Mouse (Mus musculus) granulocyte monocyte progenitor cell, adult 5-6 weeks (primary cell): ENCODE data around the gene Gadd45g. TPM values are rescaled to one million over a fixed set of nuclear protein-coding genes. Genes with fewer than 3 reads are reported as not detected.

ENCODE experiments used
- ATAC-seq: replicated peaks from 2 replicates; pipeline ENCODE4 v1.8.0; 2016; ENCODE audit warnings: mild to moderate bottlenecking, moderate TSS enrichment, inconsistent platforms; ENCODE audit not compliant: poor library complexity, severe bottlenecking
- total RNA-seq, 2 experiments: library from RNA; stranded (forward) in 1 of 2; stranded (reverse) in 1 of 2; fragments of 200-712, 200-1000 nt in 1 of 2; fragments of >200 nt in 1 of 2; fragmentation: Nextera tagmentation in 1 of 2; gene quantifications; 2 replicates each; pipeline ENCODE4 v1.2.3; 2014 to 2017

The Gadd45g gene
- total RNA-seq, 2 experiments from 2014 or later, result 1.8 to 7.0 TPM

DNA sequence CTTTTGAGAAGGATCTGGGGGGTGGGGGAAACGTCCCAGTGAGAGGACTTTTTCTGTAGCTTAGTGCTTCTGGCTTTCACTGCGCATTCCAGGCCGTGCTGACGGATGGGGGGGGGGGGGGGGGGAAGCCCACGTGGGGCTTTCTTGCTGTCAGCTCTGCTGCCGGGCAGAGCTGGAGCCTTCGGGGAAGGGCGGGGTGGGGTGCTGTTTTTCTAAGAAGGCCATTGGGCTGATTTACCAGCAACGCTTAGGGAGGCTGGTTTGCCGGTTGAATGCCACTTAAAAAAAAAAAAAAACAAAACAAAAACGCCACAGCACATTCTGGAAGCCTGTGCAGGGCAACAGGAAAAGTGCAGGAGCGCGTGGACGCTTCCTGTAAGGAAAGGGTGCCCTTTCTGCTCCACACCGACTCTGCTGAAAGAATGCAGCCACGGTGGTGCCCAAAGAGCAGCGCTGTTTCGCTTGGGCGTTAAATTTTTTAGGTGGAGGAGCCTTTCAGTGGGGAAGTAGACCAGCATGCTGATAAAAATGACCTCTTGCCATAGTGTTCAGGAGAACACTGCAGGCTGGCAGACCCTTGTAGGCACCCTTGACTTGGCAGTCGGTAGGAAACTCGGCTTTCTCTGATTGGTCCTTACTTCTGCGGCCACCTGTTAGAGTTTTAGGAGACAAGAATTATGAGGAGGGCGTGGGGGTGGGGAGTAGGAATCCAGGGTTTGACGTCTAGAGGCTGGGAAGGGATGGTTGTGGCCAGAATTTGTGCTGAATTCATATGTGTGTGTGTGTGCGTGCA, 3.0 kb downstream of the Gadd45g start:
- ATAC-seq, result no peak

DNA sequence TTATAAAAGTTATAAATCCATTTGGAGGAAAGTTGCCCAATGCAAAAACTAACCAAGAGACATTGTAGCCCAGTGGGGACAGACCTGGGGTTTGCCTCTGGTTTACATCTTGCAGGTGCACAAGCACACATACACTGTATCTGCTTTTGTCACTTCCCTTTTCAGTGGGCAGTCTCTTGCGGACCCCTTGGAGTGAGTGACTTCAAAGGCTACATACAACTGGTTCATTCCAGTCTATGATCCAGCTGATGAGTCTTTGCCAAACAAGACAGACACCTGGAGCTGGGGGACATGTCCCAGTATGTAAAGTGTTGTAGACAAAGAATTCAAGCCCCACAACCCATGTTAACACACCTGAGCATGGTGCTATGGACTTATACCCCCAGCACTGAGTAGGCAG, 4.1 kb downstream of the Gadd45g start:
- no peak for ATAC-seq

DNA sequence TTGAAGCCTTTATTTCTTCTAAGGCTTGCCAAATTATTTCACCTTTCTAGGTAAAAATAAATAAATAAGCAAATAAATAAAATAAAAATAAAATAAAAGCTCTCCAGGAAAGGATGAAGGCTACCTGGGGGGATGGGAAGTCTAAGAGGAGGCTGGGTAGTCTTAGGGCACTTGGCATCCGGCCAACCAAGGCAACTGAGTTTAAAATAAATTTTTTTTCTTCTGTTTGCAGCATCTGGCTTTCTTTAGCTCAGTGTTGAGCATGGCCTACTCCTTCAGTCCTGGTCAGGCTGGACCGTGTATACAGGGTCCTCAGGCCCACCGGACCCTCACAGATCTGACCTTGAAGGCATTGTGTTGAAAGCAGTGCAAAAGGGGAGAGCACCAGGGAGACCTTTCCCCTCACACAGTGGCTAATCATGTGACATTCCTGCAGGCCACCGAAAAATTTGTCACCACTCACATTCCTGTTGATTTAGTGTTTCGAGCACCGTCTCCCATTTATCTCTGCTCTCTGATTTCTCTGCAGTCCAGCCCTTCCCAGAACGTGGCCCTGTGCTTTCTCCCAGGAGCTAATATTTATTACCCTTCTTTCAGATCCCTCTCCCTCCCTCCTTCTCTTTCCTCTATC, 6.2 kb downstream of the Gadd45g start:
- no peak for ATAC-seq

DNA sequence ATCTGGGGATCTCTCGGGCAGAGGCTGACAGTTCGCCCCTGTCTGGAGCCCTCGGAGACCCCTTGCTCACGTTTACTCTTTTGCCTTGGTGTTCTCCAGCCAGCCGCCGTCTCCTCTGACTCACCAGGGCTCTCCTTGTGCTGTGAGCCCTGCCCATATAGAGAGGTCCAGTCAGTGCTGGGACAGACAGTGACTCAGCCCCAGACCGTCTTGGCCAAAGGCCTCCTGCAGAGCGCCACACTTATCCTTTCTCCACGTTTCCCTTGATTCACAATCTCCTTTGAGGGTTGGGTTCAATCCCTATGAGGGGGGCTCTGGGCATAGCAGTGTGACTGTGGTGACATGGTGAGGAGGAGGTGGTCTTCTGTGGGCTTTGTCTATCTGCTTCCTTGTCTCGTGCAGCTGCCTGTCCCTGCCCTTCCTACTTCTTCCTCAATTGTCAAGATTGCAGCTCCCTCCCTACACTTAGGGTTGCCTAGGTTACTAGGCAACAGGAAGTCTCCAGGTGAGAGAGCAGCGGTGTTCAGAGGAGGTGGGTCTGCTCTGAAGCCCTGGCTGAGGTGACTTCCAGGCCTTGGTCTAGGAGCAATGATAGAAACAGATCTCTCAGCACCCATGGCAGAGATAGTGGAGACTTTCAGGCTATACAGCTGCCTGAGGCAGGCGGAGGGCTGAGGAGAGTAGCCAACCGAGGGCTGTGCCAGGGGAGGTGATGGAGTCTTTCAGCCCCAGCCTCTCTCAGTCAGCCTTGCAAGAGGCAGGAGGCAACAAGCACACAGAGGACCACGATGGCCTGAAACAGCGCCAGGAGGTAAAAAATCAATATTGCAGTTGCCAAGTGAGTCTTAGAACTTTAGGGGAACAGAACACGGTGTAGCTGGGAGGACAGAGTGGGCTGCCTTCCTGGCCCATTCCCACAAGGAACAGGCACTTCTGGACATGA, 7.1 kb downstream of the Gadd45g start:
- ATAC-seq, result 0 out of 2 replicates have a peak, but pooled peaks have one; percentile 6

DNA sequence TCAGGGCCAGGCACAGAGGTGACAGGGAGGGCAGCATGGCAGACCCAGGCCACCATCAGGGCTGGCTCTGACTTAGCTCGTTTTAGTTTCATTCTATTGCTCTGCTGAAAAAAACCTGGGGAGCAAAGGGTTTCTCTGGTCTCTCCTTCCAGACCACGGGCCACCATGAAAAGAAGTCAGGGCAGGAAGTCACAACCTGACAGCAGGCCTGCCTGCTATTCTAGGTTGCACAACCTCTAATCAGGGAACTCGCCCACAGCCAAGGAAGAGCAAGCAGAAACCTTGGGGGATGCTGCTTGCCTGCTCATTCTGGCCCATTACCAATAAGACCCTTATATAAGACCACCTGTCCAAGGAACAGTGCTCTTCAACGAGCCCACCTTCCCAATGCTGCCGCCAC, 9.1 kb downstream of the Gadd45g start:
- ATAC-seq, result peak; percentile 71

DNA sequence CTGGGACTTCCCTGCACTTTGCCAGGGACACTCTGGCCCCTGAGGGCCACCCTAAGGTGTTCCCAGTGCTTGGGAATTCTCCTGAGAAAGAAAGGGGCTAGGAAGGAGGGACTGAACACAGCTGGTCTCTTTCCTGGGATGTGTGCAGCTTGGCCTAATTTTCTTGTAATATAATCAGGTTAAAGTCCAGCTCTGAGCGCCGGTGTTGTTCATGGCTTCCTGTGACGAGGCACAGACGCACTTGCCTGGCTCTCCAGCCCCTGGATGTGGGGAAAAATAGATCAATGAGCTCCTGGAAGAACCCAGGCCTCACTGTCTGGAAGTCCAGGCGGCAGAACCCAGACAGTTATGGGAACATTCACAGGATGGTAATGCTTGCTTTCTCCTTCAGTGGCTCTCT, 10.7 kb downstream of the Gadd45g start:
- ATAC-seq, result no peak

DNA sequence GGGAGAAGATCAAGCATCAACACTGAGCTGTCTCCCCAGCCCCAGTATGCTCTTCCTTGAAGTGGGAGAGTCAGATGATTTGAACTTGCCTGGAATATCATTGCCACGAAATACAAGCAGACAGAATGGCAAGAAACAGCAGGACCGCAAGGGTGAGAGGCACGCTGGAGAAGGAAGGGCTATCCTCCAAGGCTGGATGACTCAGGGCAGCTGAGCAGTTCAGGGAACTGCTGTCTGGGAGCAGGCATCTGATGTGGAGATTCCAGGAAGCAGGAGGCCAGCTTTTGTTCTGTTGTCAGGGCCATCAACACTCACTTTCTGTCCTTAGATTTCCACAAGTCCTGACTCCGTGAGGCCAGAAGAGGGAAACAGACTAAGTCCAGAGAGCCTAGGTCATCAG, 12.0 kb downstream of the Gadd45g start:
- no peak for ATAC-seq

DNA sequence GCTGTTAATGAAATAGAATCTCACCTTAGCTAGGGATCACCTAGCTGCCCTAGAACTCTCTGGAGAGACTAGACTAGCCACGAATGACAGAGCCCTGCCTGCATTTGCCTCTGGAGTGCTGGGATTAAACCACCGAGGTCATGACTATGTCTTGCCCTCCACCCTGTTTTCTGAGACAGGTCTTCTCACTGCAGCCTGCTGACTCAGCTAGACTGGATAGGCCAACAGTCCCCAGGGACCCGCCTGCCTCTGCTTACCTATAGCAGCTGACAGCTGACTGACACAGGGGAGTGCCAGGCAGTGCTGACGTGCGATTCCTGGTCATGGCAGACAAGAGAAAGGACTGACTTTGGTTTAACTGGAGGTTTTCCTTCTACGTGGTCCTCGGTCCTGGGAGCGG, 12.7 kb downstream of the Gadd45g start:
- no peak for ATAC-seq

DNA sequence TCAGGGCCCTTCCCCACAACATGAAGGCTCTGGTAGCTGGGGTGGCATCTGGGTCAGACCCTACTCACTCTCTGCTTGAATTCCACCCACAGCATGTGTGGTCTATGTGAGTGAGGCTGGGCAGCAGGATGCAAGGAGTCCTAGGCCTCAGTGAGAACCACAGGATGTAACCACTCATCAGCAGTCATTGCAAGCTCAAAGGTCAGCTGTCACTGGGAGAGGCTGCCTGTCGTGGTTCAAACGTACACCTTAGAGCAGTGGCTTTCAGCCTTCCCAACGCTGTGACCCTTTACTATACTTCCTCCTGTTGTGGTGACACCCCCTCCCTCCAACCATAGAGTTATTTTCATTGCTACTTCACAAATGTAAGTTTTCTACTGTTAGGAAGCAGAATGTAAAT, 13.3 kb downstream of the Gadd45g start:
- ATAC-seq, result no peak

DNA sequence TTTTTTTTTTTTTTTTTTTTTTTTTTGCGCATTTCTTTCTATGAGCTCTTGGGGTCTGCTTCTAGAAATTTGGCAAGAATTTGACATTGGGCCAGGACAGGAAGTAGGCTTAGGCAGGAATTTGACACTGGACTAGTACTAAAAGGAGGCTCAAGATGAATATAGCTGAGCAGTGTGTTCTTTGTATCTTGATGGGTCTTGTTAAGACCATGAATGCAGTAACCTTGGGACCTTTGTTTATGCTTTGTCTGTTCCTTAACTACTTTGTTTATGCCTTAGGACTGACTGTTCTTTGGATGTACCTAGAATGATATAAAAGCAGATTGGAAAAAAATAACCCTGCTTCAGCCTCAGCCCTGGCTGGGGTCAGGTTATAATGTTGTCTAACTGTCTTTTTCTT, 16.3 kb downstream of the Gadd45g start:
- ATAC-seq, result no peak

DNA sequence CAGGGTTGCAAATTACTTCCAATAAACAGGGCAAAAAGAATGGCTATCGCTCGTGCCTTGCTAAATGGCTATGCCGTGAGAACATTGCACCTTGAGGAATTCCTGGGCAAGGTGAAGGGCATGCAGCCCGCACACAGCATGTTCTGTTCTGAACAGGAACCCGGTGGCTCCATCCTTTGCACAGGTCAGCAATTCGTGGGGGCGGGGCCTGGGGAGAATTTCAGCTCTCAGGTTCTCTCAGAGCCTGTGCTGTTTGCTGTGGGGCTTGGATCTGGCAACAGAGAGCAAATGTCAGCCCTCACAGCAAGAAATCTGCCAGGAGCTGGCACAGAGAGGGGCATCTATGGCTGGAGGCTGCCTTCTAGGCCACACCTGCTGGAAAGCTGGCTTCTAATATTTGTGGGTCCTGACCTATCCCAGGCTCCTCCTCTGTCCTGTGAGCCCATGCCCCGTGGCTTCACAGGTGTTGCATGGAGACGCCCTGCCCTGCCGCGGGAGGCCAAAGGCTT, 19.7 kb downstream of the Gadd45g start:
- no peak for ATAC-seq

DNA sequence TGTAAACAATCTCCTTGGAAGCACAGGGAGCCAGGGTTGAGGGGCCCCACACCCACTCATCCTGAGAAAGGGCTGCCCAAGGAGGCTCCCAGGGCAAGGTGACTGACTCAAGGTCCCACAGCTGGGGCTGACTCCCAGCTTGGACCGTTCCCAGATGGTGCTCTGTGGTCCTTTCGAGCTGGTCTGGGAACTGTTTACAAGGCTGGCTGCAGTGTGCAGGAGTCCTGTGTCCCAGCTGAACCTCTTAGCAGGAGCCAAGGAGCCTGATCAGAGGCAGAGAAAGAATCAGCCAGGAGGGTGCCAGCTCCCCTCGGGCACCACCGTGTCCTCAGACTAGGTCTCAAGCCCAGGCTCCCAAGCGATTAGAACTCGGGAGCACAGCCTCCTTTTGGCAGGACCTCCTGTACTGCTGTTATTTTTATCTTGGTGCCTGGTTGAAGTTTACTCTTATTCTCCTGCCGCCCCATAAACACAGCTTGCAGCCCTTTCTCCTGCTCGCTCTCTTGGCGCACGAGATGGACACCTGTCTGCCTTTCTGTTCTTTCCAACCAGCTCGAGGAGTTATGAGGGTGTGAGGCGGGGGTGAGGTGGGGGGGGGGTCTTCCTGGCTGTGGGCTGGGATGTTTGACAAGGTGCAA, 22.1 kb downstream of the Gadd45g start:
- ATAC-seq, result no peak

DNA sequence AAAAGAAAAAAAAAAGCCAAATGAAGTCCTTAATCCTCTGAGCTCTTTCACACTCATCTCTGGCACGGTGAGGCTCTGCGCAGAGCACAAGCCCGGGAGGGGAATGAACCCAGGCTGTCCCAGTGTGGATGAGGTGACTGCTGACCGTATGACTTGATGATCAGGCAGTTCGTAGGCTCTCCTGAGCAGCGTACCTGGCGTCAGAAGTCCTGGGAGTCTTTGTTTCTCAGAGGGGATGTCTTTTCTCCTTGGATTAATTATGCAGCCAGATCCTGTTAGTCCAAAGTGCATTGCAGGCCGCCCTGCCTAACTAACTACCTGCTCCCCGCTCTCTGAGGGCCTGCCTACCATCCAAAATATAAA, 22.6 kb downstream of the Gadd45g start:
- no peak for ATAC-seq

DNA sequence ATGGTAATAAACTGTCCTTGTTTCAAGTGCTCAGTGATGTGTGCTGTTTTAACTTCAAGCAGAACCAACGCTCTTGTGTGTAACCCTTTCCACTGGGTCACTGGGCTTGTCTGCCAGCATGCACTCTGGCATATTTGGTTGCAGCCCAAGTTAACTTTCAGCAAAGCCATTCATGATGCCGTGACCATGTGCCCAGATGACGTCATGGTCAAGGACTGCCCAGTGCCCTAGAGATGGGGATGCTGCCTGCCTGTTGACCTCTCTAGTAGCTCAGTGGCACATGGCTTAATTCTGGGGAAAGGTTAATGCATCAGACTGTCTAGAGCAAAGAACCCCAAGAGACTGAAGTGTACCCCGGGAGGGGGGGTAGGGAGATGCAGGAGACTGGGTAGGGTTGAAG, 24.7 kb downstream of the Gadd45g start:
- no peak for ATAC-seq

DNA sequence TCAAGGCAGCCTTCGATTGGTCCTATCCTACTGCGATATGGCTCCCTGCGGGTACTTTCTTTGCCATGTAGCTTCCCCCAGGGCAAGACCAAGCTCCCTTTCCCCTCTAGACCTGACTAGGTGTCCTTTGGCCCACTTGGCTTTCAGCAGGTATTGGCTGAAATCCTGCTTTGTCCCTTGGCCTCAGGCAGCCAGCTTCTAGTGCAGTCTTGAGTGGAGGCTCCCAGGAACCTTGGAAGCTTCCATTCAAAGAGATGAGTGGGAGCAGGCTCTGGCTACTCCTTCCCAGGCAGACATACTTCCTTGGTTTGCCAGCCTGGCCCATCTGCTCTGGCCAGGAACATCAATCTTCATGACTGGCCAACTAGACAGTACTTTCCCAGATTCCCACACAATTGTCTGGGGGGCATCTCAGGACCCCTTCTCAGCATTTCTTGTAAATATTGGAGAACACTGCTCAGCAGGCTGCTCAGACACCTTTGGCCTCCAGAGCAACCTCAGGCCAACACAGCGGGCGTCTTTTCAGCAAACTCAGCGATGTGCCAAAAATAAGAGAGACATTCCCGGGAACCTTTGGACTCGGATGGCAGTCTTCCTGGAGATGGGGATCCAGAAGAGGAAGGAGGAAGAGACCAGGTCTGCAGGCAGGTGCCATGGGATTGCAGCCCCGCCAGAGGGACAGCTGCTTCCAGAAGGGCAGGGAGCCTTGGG, 25.9 kb downstream of the Gadd45g start:
- no peak for ATAC-seq

DNA sequence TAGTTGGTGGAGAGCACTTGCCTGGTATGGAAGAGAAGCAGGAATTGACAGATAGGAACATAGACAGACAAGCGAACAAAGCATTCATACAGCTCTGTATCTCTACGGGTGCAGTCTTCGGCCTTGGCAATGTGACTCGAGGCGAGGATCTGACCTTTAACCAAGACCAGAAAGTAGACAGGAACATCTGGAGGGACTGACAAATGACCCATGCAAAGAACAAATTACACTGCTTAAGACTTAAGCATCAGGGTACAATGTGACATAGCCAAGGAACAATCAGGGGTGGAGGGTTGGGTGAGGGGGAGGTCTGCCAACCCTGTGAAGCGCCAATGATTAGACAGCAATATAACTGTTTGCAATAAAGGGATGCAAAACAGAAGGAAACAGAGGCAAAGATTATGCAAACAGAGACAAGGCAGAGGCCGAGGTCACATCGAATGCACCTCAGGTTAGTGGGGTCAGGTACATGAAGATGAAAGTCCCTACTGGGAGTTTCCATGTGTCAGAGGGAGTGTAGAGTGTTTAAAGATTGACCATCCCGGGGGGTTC, 26.6 kb downstream of the Gadd45g start:
- ATAC-seq, result no peak

DNA sequence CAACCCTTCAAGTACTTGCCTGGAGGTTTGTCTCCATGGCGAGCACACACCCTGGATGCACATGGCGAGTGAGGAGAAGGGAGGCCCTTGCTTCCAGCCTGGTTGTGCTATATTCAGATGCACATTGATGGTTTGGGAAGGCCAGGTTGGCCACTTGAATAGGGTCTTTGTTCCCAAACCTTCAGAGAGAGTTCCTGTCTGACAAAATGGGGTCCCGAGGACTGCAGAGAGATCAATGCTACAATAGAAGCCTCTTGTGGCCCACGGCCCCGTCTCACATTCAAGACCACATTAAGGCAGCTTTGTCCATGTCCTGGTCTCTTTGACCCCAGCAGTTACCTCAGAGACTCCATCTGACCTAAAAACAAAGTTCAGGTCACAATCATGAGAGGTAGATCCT, 27.3 kb downstream of the Gadd45g start:
- no peak for ATAC-seq

DNA sequence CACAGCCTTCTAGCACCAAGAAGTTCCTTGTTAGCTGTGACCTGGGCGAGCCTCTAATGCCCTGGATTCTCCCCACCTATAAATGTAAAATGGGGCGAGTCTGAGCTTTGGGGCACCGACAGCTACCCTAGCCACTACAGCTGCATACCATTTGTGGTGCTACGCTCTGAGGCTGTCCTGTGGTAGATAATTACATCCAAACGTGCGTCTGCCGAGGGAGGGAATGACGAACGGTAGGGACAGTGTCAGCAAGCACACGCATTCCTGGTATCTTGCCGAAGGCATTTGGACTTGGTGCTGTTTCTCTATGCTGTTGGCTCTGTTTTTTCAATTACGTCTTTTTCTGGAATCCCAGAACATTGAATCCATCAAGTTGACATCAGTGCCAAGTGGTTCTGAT, 29.7 kb downstream of the Gadd45g start:
- no peak for ATAC-seq

DNA sequence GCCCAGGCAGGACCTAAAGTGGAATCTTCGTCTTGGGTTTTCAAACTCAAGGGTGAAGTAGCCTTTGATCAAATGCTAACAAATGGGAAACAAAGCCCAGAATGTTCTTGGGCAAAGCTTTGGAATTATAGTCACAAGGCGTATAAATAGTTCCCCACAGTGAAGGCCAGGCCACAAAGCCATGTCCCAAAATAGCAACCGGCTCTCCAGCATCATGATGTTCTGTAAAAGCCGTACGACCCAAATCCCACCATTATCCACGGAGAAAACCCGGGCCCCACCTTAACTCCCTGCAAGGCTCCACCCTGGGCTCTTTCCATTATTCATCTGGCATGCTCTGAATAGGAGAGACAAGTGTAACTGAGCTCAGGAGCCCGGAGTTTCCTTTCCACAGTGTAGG, 32.3 kb downstream of the Gadd45g start:
- no peak for ATAC-seq

DNA sequence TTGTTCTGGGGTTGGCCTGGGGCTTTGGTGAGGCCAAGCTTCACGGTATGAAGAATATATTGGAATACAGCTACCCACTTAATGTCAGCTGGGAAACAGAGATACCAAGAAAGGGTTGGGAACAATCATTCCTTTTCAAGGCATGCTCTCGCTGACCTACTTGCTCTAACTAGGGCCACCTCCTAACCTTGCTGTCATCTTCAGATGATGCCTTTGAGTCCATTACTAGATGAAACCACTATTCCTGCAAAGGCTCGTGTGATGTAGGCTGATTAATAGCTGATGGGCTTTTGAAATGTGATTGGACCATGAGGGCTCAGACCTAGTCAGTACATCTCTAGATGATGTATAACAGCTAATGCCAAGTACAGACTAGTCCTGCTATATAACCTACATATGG, 33.1 kb downstream of the Gadd45g start:
- ATAC-seq, result no peak
